Mouse (Mus musculus) spleen, adult 2 months (tissue): ENCODE results near the gene Jph3.

Experiments used
- CTCF ChIP-seq: fragments of 200-500 bp; IDR thresholded peaks from 2 replicates; pipeline ENCODE4 v1.5.1; 2011; ENCODE audit warnings: mild to moderate bottlenecking, inconsistent platforms; ENCODE audit not compliant: insufficient read depth, insufficient read length, insufficient replicate concordance; ENCODE audit errors: extremely low read depth
- POLR2A ChIP-seq: fragments of 200-500 bp; IDR thresholded peaks from 2 replicates; pipeline ENCODE4 v1.6.1; 2011; ENCODE audit warnings: low read depth, low read length, inconsistent platforms

- TF ChIP-seq CTCF (no peak), POLR2A (no peak)
Observed at GRCm38 (mm10) chr8:121808032-121808431, 78.6 kb downstream of the Jph3 start.
